Mouse (Mus musculus): ENCODE measurements around the gene Cd244a. TPM values are rescaled to one million over a fixed set of nuclear protein-coding genes. Genes with fewer than 3 reads are reported as not detected.

Gene Cd244a
- polyA plus RNA-seq (2012; fragmentation: generic; extraction: Trizol), result not detected

GRCm38 (mm10) chr1:171558898-171559297 lies at the start of gene Cd244a:
Gene Cd244a, plus strand, starts transcription at chr1:171559193.

GRCm38 (mm10) chr1:171535194-171535593 lies 23.8 kb upstream of the Cd244a start, which contains the start of gene Itln1:
Gene Itln1, minus strand, starts transcription at chr1:171535294.

GRCm38 (mm10) chr1:171607176-171607575 lies 48.2 kb downstream of the Cd244a start, which contains the start of gene Ly9:
Gene Ly9, minus strand, starts transcription at chr1:171607410.

GRCm38 (mm10) chr1:171652734-171653133 lies 93.7 kb downstream of the Cd244a start, which contains the start of gene Slamf7:
Gene Slamf7, minus strand, starts transcription at chr1:171653035.

Other genes starting within 250 kb of the Cd244a start
- 10 to 100 TPM; 14.8 to 45.0 TPM for gene Dedd, start 230.0 kb upstream of the Cd244a start, polyA plus RNA-seq (2012; fragmentation: generic; extraction: Trizol)
- 10 to 100 TPM in 1 of 2 experiments, 1 to 10 TPM in 1; 7.6 to 30.5 TPM for gene Nit1, start 213.5 kb upstream of the Cd244a start, polyA plus RNA-seq (2012; fragmentation: generic; extraction: Trizol)
- 10 to 100 TPM; 29.8 to 51.1 TPM for gene Pfdn2, start 213.5 kb upstream of the Cd244a start, polyA plus RNA-seq (2012; fragmentation: generic; extraction: Trizol)
- under 1 TPM in 1 of 2 experiments, not detected in 1; 0.05 TPM for gene Klhdc9, start 198.4 kb upstream of the Cd244a start, polyA plus RNA-seq (2012; fragmentation: generic; extraction: Trizol)
- under 1 TPM; 0.02 to 0.04 TPM for gene Nectin4, start 189.1 kb upstream of the Cd244a start, polyA plus RNA-seq (2012; fragmentation: generic; extraction: Trizol)
- gene Arhgap30, start 170.2 kb upstream of the Cd244a start, polyA plus RNA-seq (2012; fragmentation: generic; extraction: Trizol), result under 1 TPM; 0.02 to 0.06 TPM
- gene Usf1, start 147.9 kb upstream of the Cd244a start, polyA plus RNA-seq (2012; fragmentation: generic; extraction: Trizol), result 10 to 100 TPM; 23.4 to 86.2 TPM
- gene Tstd1, start 140.3 kb upstream of the Cd244a start, polyA plus RNA-seq (2012; fragmentation: generic; extraction: Trizol), result 1 to 10 TPM in 1 of 2 experiments, under 1 TPM in 1; 0.16 to 2.5 TPM
- under 1 TPM in 1 of 2 experiments, not detected in 1; 0.13 TPM for gene F11r, start 121.7 kb upstream of the Cd244a start, polyA plus RNA-seq (2012; fragmentation: generic; extraction: Trizol)
- gene Alyref2, start 55.7 kb upstream of the Cd244a start, polyA plus RNA-seq (2012; fragmentation: generic; extraction: Trizol), result 1 to 10 TPM in 1 of 2 experiments, under 1 TPM in 1; 0.81 to 6.3 TPM
- not detected for gene Itln1, start 23.9 kb upstream of the Cd244a start, polyA plus RNA-seq (2012; fragmentation: generic; extraction: Trizol)
- not detected for gene Ly9, start 48.2 kb downstream of the Cd244a start, polyA plus RNA-seq (2012; fragmentation: generic; extraction: Trizol)
- gene Slamf7, start 93.8 kb downstream of the Cd244a start, polyA plus RNA-seq (2012; fragmentation: generic; extraction: Trizol), result not detected
- under 1 TPM in 1 of 2 experiments, not detected in 1; 0.15 TPM for gene Cd48, start 122.8 kb downstream of the Cd244a start, polyA plus RNA-seq (2012; fragmentation: generic; extraction: Trizol)
- gene Slamf1, start 207.9 kb downstream of the Cd244a start, polyA plus RNA-seq (2012; fragmentation: generic; extraction: Trizol), result under 1 TPM in 1 of 2 experiments, not detected in 1; 0.04 TPM